Mouse (Mus musculus) kidney, adult 2 months (tissue): ENCODE data around the gene Grik4. TPM values are rescaled to one million over a fixed set of nuclear protein-coding genes. Genes with fewer than 3 reads are reported as not detected.

Experiments
- DNase-seq: peaks from one replicate; pipeline ENCODE4 v3.0.0; 2021
- H3K27ac ChIP-seq: fragments of 200-500 bp; 2 replicates; pipeline ENCODE4 v1.5.1; 2012; ENCODE audit warnings: low read depth, low read length, control low read depth, inconsistent platforms; ENCODE audit not compliant: insufficient read depth
- H3K27me3 ChIP-seq: fragments of 200-500 bp; replicated peaks from 2 replicates; pipeline ENCODE4 v1.6.1; 2012; ENCODE audit warnings: mild to moderate bottlenecking, moderate library complexity, low read length, inconsistent platforms; ENCODE audit not compliant: control insufficient read depth, insufficient read depth
- H3K36me3 ChIP-seq: fragments of 200-500 bp; 2 replicates; pipeline ENCODE4 v1.6.1; 2012; ENCODE audit warnings: mild to moderate bottlenecking, moderate library complexity, low read length, inconsistent platforms; ENCODE audit not compliant: control insufficient read depth, insufficient read depth
- H3K4me1 ChIP-seq: fragments of 200-500 bp; 2 replicates; pipeline ENCODE4 v1.6.1; 2011; ENCODE audit warnings: low read length; ENCODE audit not compliant: control insufficient read depth, insufficient read depth
- H3K4me3 ChIP-seq: fragments of 200-500 bp; 2 replicates; pipeline ENCODE4 v1.5.1; 2011; ENCODE audit warnings: mild to moderate bottlenecking, low read depth, low read length, control low read depth; ENCODE audit not compliant: insufficient read depth
- CTCF ChIP-seq: fragments of 200-500 bp; conservative IDR thresholded peaks from 2 replicates; pipeline ENCODE4 v1.5.1; 2011; ENCODE audit warnings: low read depth, mild to moderate bottlenecking, control low read depth, low read length, moderate library complexity, mixed read lengths; ENCODE audit not compliant: insufficient read depth, insufficient read length
- POLR2A ChIP-seq: fragments of 200-500 bp; IDR thresholded peaks from one replicate; pipeline ENCODE4 v1.6.1; 2011; ENCODE audit warnings: low read depth, low read length, control low read depth
- WGBS: fragments of 180-500 bp; shearing (Covaris S2); methylation state at CpG from one replicate; pipeline ENCODE4 v1.1.7; 2018; 5-methylcytosine and 5-hydroxymethylcytosine counted together
- polyA plus RNA-seq: library from polyadenylated mRNA; depleted of rRNA; stranded (reverse); fragments of >200 nt; gene quantifications from 2 replicates; pipeline ENCODE4 v1.2.3, GENCODE M21; 2012

Grik4 gene
- polyA plus RNA-seq, 1 experiment, result 0.05 TPM

DNA sequence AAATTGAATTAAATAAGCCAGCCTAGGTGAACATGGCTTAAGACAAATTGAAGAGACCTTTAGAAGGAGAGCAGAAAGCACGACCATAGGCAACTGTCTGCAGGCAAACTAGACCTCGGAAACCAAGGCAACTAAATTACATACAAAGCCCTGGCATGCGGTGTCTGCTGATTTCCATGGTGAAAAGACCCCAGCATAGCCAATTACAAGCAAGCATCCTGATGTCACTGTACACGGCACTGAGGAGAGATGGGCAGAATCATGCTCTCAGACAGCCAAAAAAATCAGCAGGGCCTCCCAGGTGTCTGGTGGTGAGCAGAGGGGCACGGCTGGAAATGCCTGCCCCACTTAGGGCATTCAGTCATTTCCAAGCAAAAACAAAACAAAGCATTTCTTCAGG, 80.9 kb downstream of the Grik4 start:
- Histone ChIP-seq H3K4me1 (no peaks in the 10 kb centered on the region), H3K27me3 (no peaks in the 10 kb centered on the region), H3K27ac (no peak overlapping the region), H3K36me3 (no peaks in the 10 kb centered on the region), H3K4me3 (no peak overlapping the region)
- no peak for DNase-seq
- WGBS, result 88% methylated on average over 5 of the region's 5 CpGs
- TF ChIP-seq CTCF (no peak), POLR2A (no peak)

GRCm38 (mm10) chr9:42861711-42862110, 82.6 kb downstream of the Grik4 start:
- no peak for DNase-seq
- no peak overlapping the region for H3K27ac ChIP-seq
- H3K4me3 ChIP-seq, result no peak overlapping the region
- WGBS, result 80% methylated on average over 5 of the region's 6 CpGs
- H3K4me1 ChIP-seq, result no peaks in the 10 kb centered on the region
- H3K36me3 ChIP-seq, result no peaks in the 10 kb centered on the region
- H3K27me3 ChIP-seq, result no peaks in the 10 kb centered on the region
- no peak for TF ChIP-seq CTCF
- TF ChIP-seq POLR2A, result no peak

DNA sequence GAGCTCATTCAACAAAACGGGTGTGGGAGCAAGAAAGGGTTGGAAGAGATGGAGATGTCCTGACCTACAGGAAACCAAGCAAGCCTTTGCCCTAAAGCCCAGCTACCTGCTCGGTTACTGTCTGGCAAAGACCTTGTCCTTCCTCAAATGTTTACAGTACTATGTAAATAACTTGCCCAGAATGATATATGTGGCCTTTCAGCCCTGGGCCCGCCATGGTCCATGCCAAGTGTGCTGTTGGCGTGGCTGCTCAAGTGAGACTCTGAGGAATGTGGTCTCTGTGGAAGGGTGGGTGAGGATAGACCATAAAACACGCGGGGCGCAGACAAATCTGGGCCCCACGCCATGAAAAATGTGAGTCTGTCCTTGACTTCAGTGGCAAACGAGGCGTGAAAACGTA, 83.1 kb downstream of the Grik4 start:
- DNase-seq, result no peak

GRCm38 (mm10) chr9:42859959-42860794, 84.1 kb downstream of the Grik4 start:
- Histone ChIP-seq H3K27ac (no peak overlapping the region), H3K4me1 (no peaks in the 10 kb centered on the region), H3K27me3 (no peaks in the 10 kb centered on the region), H3K4me3 (no peak overlapping the region), H3K36me3 (no peaks in the 10 kb centered on the region)
- TF ChIP-seq CTCF (no peak), POLR2A (no peak)
- WGBS, result 70% methylated on average over 10 of the region's 10 CpGs
- DNase-seq, result no peak

More for the DNA sequence above, 83.1 kb downstream of the Grik4 start:
- Histone ChIP-seq H3K36me3 (no peaks in the 10 kb centered on the region), H3K27me3 (no peaks in the 10 kb centered on the region), H3K27ac (no peak overlapping the region), H3K4me3 (no peak overlapping the region), H3K4me1 (no peaks in the 10 kb centered on the region)
- WGBS, result 50% methylated on average over 11 of the region's 11 CpGs
- TF ChIP-seq CTCF (no peak), POLR2A (no peak)

- TF ChIP-seq POLR2A (no peak), CTCF (no peak)
- Histone ChIP-seq H3K4me1 (no peaks in the 10 kb centered on the region), H3K27me3 (no peaks in the 10 kb centered on the region), H3K4me3 (no peak overlapping the region), H3K27ac (no peak overlapping the region), H3K36me3 (no peaks in the 10 kb centered on the region)
- DNase-seq, result no peak
- 81% methylated on average over 4 of the region's 4 CpGs for WGBS
Measured at GRCm38 (mm10) chr9:42858998-42859690, 85.1 kb downstream of the Grik4 start.

GRCm38 (mm10) chr9:42858576-42858975, 85.7 kb downstream of the Grik4 start:
- DNase-seq, result no peak
- TF ChIP-seq POLR2A (no peak), CTCF (no peak)
- H3K36me3 ChIP-seq, result no peaks in the 10 kb centered on the region
- no peak overlapping the region for H3K4me3 ChIP-seq
- H3K27ac ChIP-seq, result no peak overlapping the region
- H3K4me1 ChIP-seq, result no peaks in the 10 kb centered on the region
- no peaks in the 10 kb centered on the region for H3K27me3 ChIP-seq
- WGBS, result 49% methylated on average over 3 of the region's 3 CpGs

DNA sequence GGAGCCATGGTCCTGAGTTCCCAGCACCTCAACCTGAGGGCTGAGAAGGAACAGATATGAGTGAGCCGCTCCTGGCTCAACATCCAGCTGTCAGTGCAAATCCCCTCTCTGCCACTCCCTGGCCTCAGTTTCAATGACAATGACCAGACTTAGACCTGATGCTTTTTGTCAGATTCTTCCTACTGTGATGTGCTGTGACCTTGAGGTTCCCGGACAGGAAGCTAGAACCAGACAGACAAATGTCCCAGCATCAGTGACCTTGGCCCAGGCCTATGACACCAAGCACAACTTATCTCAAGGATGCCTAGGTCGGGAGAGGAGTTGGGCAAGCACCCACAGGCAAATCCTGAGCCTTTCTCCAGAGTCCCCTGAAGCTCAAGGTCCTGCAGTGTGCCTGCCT, 86.5 kb downstream of the Grik4 start:
- 91% methylated on average over 3 of the region's 3 CpGs for whole genome bisulfite sequencing
- H3K27me3 ChIP-seq, result no peaks in the 10 kb centered on the region
- TF ChIP-seq CTCF (no peak), POLR2A (no peak)
- H3K27ac ChIP-seq, result no peak overlapping the region
- no peak for DNase-seq
- H3K4me1 ChIP-seq, result no peaks in the 10 kb centered on the region
- H3K36me3 ChIP-seq, result no peaks in the 10 kb centered on the region
- no peak overlapping the region for H3K4me3 ChIP-seq
